Mouse (Mus musculus): ENCODE results near the gene Slc6a8. TPM values are rescaled to one million over a fixed set of nuclear protein-coding genes. Genes with fewer than 3 reads are reported as not detected.
A peak's percentile ranks its signal among the peaks of the same experiment; 100 is the strongest.

Slc6a8 gene
- polyA plus RNA-seq, 1 experiment from 2014 or later: 6.6 TPM

GRCm38 (mm10) chrX:73715476-73716108 lies 42.6 kb downstream of the Slc6a8 start:
- Histone ChIP-seq H3K4me2 (ENCODE audit: low read length) (peak overlapping the region; percentile 71), H3K9me3 (replicated peaks; ENCODE audit: control insufficient read depth, low read length, poor library complexity, severe bottlenecking) (no peaks in the 10 kb centered on the region), H3K4me3 (ENCODE audit: low read depth, low read length) (peak overlapping the region; percentile 54), H3K27me3 (ENCODE audit: control insufficient read depth, insufficient read depth, low read depth, low read length) (no peaks in the 10 kb centered on the region), H3K27ac (ENCODE audit: low read length) (peak overlapping the region; percentile 42; the same call in 1 of the 2 replicates), H3K36me3 (ENCODE audit: control insufficient read depth, insufficient read depth, low read length) (no peaks in the 10 kb centered on the region), H3K9ac (ENCODE audit: low read depth, low read length) (peak overlapping the region; percentile 60), H3K4me1 (ENCODE audit: control insufficient read depth, insufficient read depth, low read length) (peaks cover 16% of the 10 kb centered on the region)
- ATAC-seq: peak; percentile 54; the same call in 1 of the 2 replicates
- 28% methylated on average over 21 of the region's 21 CpGs for WGBS

GRCm38 (mm10) chrX:73716109-73716661 lies 43.2 kb downstream of the Slc6a8 start, which contains the start of the genes Bcap31 and Abcd1:
Bcap31 (minus strand) TSS chrX:73716175.
Abcd1 (plus strand) TSS chrX:73716597.
- H3K4me2 ChIP-seq (ENCODE audit: low read length): peak within 1 kb of the TSS; percentile 71
- no peaks in the 10 kb centered on the region for H3K27me3 ChIP-seq (ENCODE audit: control insufficient read depth, insufficient read depth, low read depth, low read length)
- peaks cover 16% of the 10 kb centered on the region for H3K4me1 ChIP-seq (ENCODE audit: control insufficient read depth, insufficient read depth, low read length)
- peak; percentile 95 for ATAC-seq
- H3K9ac ChIP-seq (ENCODE audit: low read depth, low read length): peak within 1 kb of the TSS; percentile 60
- 22% methylated on average over 41 of the region's 45 CpGs for WGBS
- peak within 1 kb of the TSS; percentile 81 for H3K27ac ChIP-seq (ENCODE audit: low read length)
- H3K9me3 ChIP-seq (replicated peaks; ENCODE audit: control insufficient read depth, low read length, poor library complexity, severe bottlenecking): no peaks in the 10 kb centered on the region
- no peaks in the 10 kb centered on the region for H3K36me3 ChIP-seq (ENCODE audit: control insufficient read depth, insufficient read depth, low read length)
- H3K4me3 ChIP-seq (ENCODE audit: low read depth, low read length): peak within 1 kb of the TSS; percentile 54

DNA sequence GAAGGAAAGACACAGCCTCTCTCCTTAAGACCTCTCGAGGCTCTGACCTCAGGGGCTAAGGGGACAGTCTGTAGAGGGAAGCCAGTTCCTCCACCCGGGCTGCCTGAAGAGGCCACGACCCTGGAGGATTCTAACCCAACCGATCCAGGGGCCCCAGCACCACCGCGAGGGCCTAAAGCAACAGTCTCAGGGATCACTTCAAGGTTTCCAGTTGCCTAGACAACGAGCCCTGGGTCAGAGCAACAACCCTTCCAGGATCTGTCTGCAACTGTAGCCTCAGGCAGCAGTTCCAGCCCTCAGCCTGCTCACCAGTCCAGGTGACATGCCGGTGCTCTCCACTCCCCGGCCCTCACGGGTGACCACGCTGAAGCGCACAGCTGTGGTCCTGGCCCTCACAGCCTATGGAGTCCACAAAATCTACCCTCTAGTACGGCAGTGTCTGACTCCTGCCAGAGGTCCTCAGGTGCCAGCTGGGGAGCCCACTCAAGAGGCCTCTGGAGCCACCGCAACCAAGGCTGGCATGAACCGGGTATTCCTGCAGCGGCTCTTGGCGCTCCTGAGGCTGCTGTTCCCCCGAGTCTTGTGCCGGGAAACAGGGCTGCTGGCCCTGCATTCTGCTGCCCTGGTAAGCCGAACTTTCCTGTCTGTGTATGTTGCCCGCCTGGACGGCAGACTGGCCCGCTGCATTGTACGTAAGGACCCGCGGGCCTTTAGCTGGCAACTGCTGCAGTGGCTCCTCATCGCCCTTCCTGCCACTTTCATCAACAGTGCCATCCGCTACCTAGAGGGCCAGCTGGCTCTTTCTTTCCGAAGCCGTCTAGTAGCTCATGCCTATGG lies 44.0 kb downstream of the Slc6a8 start:
- peak overlapping the region; percentile 54 for H3K4me3 ChIP-seq (ENCODE audit: low read depth, low read length)
- H3K27me3 ChIP-seq (ENCODE audit: control insufficient read depth, insufficient read depth, low read depth, low read length): no peaks in the 10 kb centered on the region
- H3K36me3 ChIP-seq (ENCODE audit: control insufficient read depth, insufficient read depth, low read length): no peaks in the 10 kb centered on the region
- H3K4me1 ChIP-seq (ENCODE audit: control insufficient read depth, insufficient read depth, low read length): peaks cover 16% of the 10 kb centered on the region
- peak; percentile 73 for ATAC-seq
- H3K9me3 ChIP-seq (replicated peaks; ENCODE audit: control insufficient read depth, low read length, poor library complexity, severe bottlenecking): no peaks in the 10 kb centered on the region
- 26% methylated on average over 30 of the region's 30 CpGs for WGBS
- peak overlapping the region; percentile 81; the same call in 1 of the 2 replicates for H3K27ac ChIP-seq (ENCODE audit: low read length)
- H3K4me2 ChIP-seq (ENCODE audit: low read length): peak overlapping the region; percentile 71
- H3K9ac ChIP-seq (ENCODE audit: low read depth, low read length): peak overlapping the region; percentile 60

DNA sequence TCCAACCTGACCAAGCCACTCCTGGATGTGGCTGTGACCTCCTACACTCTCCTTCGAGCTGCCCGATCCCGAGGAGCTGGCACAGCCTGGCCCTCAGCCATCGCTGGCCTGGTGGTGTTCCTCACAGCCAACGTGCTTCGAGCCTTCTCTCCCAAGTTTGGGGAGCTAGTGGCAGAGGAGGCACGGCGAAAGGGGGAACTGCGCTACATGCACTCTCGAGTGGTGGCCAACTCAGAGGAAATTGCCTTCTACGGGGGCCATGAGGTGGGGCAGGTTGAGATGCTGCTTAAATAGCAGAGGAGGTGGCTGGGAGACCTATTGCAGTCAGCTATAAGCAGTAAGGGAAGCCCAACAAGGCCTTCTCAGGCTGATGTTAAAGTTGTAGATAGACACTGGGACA lies 44.7 kb downstream of the Slc6a8 start:
- Histone ChIP-seq H3K36me3 (ENCODE audit: control insufficient read depth, insufficient read depth, low read length) (no peaks in the 10 kb centered on the region), H3K4me1 (ENCODE audit: control insufficient read depth, insufficient read depth, low read length) (peaks cover 16% of the 10 kb centered on the region), H3K9me3 (replicated peaks; ENCODE audit: control insufficient read depth, low read length, poor library complexity, severe bottlenecking) (no peaks in the 10 kb centered on the region), H3K4me3 (ENCODE audit: low read depth, low read length) (0 out of 2 replicates have a peak overlapping the region, but pooled peaks have one; percentile 54), H3K27ac (ENCODE audit: low read length) (no peak overlapping the region), H3K4me2 (ENCODE audit: low read length) (peak overlapping the region; percentile 71), H3K27me3 (ENCODE audit: control insufficient read depth, insufficient read depth, low read depth, low read length) (no peaks in the 10 kb centered on the region), H3K9ac (ENCODE audit: low read depth, low read length) (peak overlapping the region; percentile 60; the same call in 1 of the 2 replicates)
- ATAC-seq: no peak
- WGBS: 73% methylated on average over 11 of the region's 11 CpGs

- peak overlapping the region; percentile 23; the same call in 1 of the 2 replicates for H3K4me2 ChIP-seq (ENCODE audit: low read length)
- no peaks in the 10 kb centered on the region for H3K36me3 ChIP-seq (ENCODE audit: control insufficient read depth, insufficient read depth, low read length)
- H3K4me1 ChIP-seq (ENCODE audit: control insufficient read depth, insufficient read depth, low read length): peaks cover 16% of the 10 kb centered on the region
- H3K27me3 ChIP-seq (ENCODE audit: control insufficient read depth, insufficient read depth, low read depth, low read length): no peaks in the 10 kb centered on the region
- WGBS: 54% methylated on average over 3 of the region's 3 CpGs
- H3K27ac ChIP-seq (ENCODE audit: low read length): no peak overlapping the region
- ATAC-seq: no peak
- no peak overlapping the region for H3K4me3 ChIP-seq (ENCODE audit: low read depth, low read length)
- no peaks in the 10 kb centered on the region for H3K9me3 ChIP-seq (replicated peaks; ENCODE audit: control insufficient read depth, low read length, poor library complexity, severe bottlenecking)
- H3K9ac ChIP-seq (ENCODE audit: low read depth, low read length): no peak overlapping the region
Observed at GRCm38 (mm10) chrX:73718271-73718670, 45.3 kb downstream of the Slc6a8 start.

DNA sequence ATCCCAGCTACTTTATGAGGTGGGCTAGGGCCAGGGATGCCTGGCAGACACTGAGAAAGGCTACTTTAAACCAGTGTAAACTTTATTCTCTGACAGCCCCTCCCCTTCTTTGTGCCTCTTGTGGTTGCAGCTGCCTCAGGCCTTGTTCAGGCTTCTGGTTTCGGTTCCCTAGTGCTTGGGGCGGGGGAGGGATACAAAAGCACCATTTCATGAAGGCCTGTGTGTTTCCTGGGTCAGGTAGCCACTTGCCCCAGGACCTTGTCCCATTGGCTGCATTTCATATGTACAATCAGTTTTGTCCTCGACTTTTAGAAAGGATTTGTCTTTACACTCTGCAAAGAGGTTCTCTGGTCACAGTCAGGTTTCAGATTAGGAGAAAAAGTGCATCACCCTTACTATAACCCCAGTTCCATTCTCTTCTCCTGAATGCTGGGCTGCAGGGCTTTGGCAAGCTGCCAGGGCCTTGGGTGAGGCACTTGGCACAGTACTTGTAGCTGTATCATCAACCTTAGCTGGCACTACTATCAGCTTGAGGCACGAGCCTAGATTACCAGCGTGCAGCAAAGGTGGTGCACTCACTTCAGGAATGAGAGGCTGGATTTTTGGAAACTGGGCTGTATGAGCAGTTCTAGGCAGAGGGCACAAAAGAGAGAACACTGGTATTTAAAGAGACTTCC lies 45.9 kb downstream of the Slc6a8 start:
- Histone ChIP-seq H3K36me3 (ENCODE audit: control insufficient read depth, insufficient read depth, low read length) (no peaks in the 10 kb centered on the region), H3K9ac (ENCODE audit: low read depth, low read length) (no peak overlapping the region), H3K4me1 (ENCODE audit: control insufficient read depth, insufficient read depth, low read length) (peaks cover 16% of the 10 kb centered on the region), H3K27me3 (ENCODE audit: control insufficient read depth, insufficient read depth, low read depth, low read length) (no peaks in the 10 kb centered on the region), H3K9me3 (replicated peaks; ENCODE audit: control insufficient read depth, low read length, poor library complexity, severe bottlenecking) (no peaks in the 10 kb centered on the region), H3K4me2 (ENCODE audit: low read length) (peak overlapping the region; percentile 23; the same call in 1 of the 2 replicates), H3K4me3 (ENCODE audit: low read depth, low read length) (no peak overlapping the region), H3K27ac (ENCODE audit: low read length) (no peak overlapping the region)
- 47% methylated on average over 5 of the region's 5 CpGs for WGBS
- ATAC-seq: no peak

GRCm38 (mm10) chrX:73730908-73731307 lies 58.0 kb downstream of the Slc6a8 start:
- no peak overlapping the region for H3K4me2 ChIP-seq (ENCODE audit: low read length)
- H3K27ac ChIP-seq (ENCODE audit: low read length): no peak overlapping the region
- H3K4me3 ChIP-seq (ENCODE audit: low read depth, low read length): no peak overlapping the region
- WGBS: 40% methylated on average over 1 of the region's 1 CpGs
- ATAC-seq: no peak
- no peaks in the 10 kb centered on the region for H3K9me3 ChIP-seq (replicated peaks; ENCODE audit: control insufficient read depth, low read length, poor library complexity, severe bottlenecking)
- H3K27me3 ChIP-seq (ENCODE audit: control insufficient read depth, insufficient read depth, low read depth, low read length): no peaks in the 10 kb centered on the region
- no peaks in the 10 kb centered on the region; the same call in 1 of the 2 replicates for H3K36me3 ChIP-seq (ENCODE audit: control insufficient read depth, insufficient read depth, low read length)
- H3K4me1 ChIP-seq (ENCODE audit: control insufficient read depth, insufficient read depth, low read length): no peaks in the 10 kb centered on the region
- no peak overlapping the region for H3K9ac ChIP-seq (ENCODE audit: low read depth, low read length)
